Mouse (Mus musculus) ES-E14 (cell line): ENCODE measurements around the gene Slc39a9.

Experiments used
- CHD2 ChIP-seq: IDR thresholded peaks from 2 replicates; pipeline ENCODE4 v1.6.1; 2014; ENCODE audit warnings: mild to moderate bottlenecking, low read depth, low read length, inconsistent platforms
- HCFC1 ChIP-seq: IDR thresholded peaks from 2 replicates; pipeline ENCODE4 v1.6.1; 2012; ENCODE audit warnings: low read length, inconsistent platforms, borderline replicate concordance; ENCODE audit not compliant: insufficient read depth
- MAFK ChIP-seq: IDR thresholded peaks from 2 replicates; pipeline ENCODE4 v1.6.1; 2014; ENCODE audit warnings: mild to moderate bottlenecking, low read depth, low read length, inconsistent platforms; ENCODE audit not compliant: insufficient read depth
- ZC3H11A ChIP-seq: IDR thresholded peaks from 2 replicates; pipeline ENCODE4 v1.6.1; 2012; ENCODE audit warnings: low read depth, mild to moderate bottlenecking, inconsistent platforms, low read length, borderline replicate concordance
- ZNF384 ChIP-seq: IDR thresholded peaks from 2 replicates; pipeline ENCODE4 v1.6.1; 2012; ENCODE audit warnings: low read depth, low read length, inconsistent platforms

DNA sequence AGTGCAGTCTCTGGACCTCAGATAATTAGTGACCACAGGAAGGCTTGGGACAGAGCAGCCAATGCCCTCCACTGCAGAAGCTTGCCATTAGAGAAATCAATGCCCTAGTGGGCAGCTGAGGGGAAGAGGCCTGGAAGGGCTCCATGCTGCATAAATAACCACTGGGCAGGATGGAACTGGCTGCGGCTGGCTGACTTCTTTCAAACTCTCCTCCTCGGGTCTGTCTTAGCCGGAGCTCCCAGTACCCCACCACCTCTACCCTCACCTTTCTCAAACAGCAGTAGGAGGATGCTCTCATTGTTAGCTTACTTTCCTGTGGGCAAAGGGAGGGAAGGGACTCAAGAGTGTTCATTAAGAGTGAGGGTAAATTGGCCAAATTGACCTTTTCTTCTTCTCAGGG, 51.3 kb downstream of the Slc39a9 start:
- no peak for TF ChIP-seq CHD2
- TF ChIP-seq ZC3H11A = no peak
- TF ChIP-seq HCFC1 = no peak
- TF ChIP-seq MAFK = no peak
- no peak for TF ChIP-seq ZNF384
